Mouse (Mus musculus) C2C12 (cell line): ENCODE results near the gene Adamts12. TPM values are rescaled to one million over a fixed set of nuclear protein-coding genes. Genes with fewer than 3 reads are reported as not detected.

Source experiments
- H3K27me3 ChIP-seq: one replicate; pipeline ENCODE4 v1.6.1; 2011; ENCODE audit not compliant: control insufficient read depth, insufficient read depth, insufficient read length
- H3K36me3 ChIP-seq: one replicate; pipeline ENCODE4 v1.6.1; 2011; ENCODE audit not compliant: control insufficient read depth, insufficient read depth
- H3K4me3 ChIP-seq: one replicate; pipeline ENCODE4 v1.5.1; 2011; ENCODE audit warnings: mild to moderate bottlenecking, control low read depth; ENCODE audit not compliant: poor library complexity, insufficient read depth, severe bottlenecking
- H3K79me2 ChIP-seq: one replicate; pipeline ENCODE4 v1.6.1; 2011; ENCODE audit not compliant: control insufficient read depth, insufficient read depth
- H3K79me3 ChIP-seq: one replicate; pipeline ENCODE4 v1.6.1; 2011; ENCODE audit warnings: low read depth, control low read depth
- H3ac ChIP-seq: one replicate; pipeline ENCODE3; 2011; ENCODE audit warnings: low read depth; ENCODE audit not compliant: control insufficient read depth, insufficient read length
- CEBPB ChIP-seq: IDR thresholded peaks from one replicate; pipeline ENCODE4 v1.6.1; 2011; ENCODE audit warnings: low read depth, mild to moderate bottlenecking, control low read depth, moderate library complexity
- CTCF ChIP-seq: IDR thresholded peaks from one replicate; pipeline ENCODE4 v1.5.1; 2011; ENCODE audit not compliant: control insufficient read depth, insufficient read depth, insufficient read length
- FOSL1 ChIP-seq: IDR thresholded peaks from one replicate; pipeline ENCODE4 v1.8.0; 2011; ENCODE audit warnings: mild to moderate bottlenecking, low read length; ENCODE audit not compliant: poor library complexity, insufficient read depth, severe bottlenecking
- MAX ChIP-seq: IDR thresholded peaks from one replicate; pipeline ENCODE4 v1.6.1; 2011; ENCODE audit warnings: mild to moderate bottlenecking, control low read depth
- MYOD1 ChIP-seq: IDR thresholded peaks from one replicate; pipeline ENCODE4 v1.6.1; 2011; ENCODE audit warnings: low read depth; ENCODE audit not compliant: control insufficient read depth, insufficient read length
- MYOG ChIP-seq: IDR thresholded peaks from one replicate; pipeline ENCODE4 v1.6.1; 2011; ENCODE audit not compliant: control insufficient read depth, insufficient read length; ENCODE audit errors: extremely low read depth
- USF1 ChIP-seq: IDR thresholded peaks from one replicate; pipeline ENCODE4 v1.6.1; 2011; ENCODE audit warnings: low read depth, mild to moderate bottlenecking, control low read depth, moderate library complexity
- polyA plus RNA-seq: library from polyadenylated mRNA; unstranded; fragments of >200 nt; fragmentation: generic; extraction: Trizol; gene quantifications from one replicate; pipeline ENCODE4 v1.2.1, GENCODE M21; 2012; ENCODE audit warnings: missing spikeins

The Adamts12 gene
- polyA plus RNA-seq, 1 experiment = 0.14 TPM

- no peaks in the 10 kb centered on the region for H3K79me3 ChIP-seq
- no peaks in the 10 kb centered on the region for H3K36me3 ChIP-seq
- H3K4me3 ChIP-seq = no peak overlapping the region
- H3ac ChIP-seq = no peak overlapping the region
- no peaks in the 10 kb centered on the region for H3K79me2 ChIP-seq
- peaks cover under 1% of the 10 kb centered on the region for H3K27me3 ChIP-seq
- TF ChIP-seq MAX (peak; percentile 54), MYOG (no peak), FOSL1 (peak; percentile 67), USF1 (no peak), CEBPB (no peak), CTCF (no peak), MYOD1 (no peak)
These were observed 21.8 kb upstream of the Adamts12 start for GRCm38 (mm10) chr15:11042828-11043227.

GRCm38 (mm10) chr15:11053678-11054439 is 10.7 kb upstream of the Adamts12 start:
- H3K79me2 ChIP-seq = no peaks in the 10 kb centered on the region

GRCm38 (mm10) chr15:11054440-11055080 is 10.0 kb upstream of the Adamts12 start:
- Histone ChIP-seq H3K79me2 (no peaks in the 10 kb centered on the region), H3K4me3 (no peak overlapping the region), H3K36me3 (no peaks in the 10 kb centered on the region), H3ac (no peak overlapping the region), H3K27me3 (peaks cover 4% of the 10 kb centered on the region), H3K79me3 (no peaks in the 10 kb centered on the region)
- TF ChIP-seq CTCF (no peak), USF1 (no peak), MYOD1 (no peak), FOSL1 (no peak), MYOG (no peak), MAX (no peak)

More at GRCm38 (mm10) chr15:11053678-11054439, 10.7 kb upstream of the Adamts12 start:
- Histone ChIP-seq H3K36me3 (no peaks in the 10 kb centered on the region), H3K27me3 (peaks cover 4% of the 10 kb centered on the region), H3K79me3 (no peaks in the 10 kb centered on the region), H3K4me3 (no peak overlapping the region), H3ac (no peak overlapping the region)
- TF ChIP-seq MYOD1 (no peak), USF1 (no peak), MYOG (no peak), FOSL1 (no peak)

GRCm38 (mm10) chr15:11062903-11063302 is 1.7 kb upstream of the Adamts12 start:
- no peaks in the 10 kb centered on the region for H3K27me3 ChIP-seq
- no peak overlapping the region for H3ac ChIP-seq
- TF ChIP-seq MYOG (no peak), MAX (no peak), USF1 (no peak), CEBPB (no peak), MYOD1 (no peak), FOSL1 (no peak), CTCF (no peak)
- H3K79me2 ChIP-seq = no peaks in the 10 kb centered on the region
- no peaks in the 10 kb centered on the region for H3K36me3 ChIP-seq
- no peak overlapping the region for H3K4me3 ChIP-seq
- no peaks in the 10 kb centered on the region for H3K79me3 ChIP-seq

- Histone ChIP-seq H3ac (no peak overlapping the region), H3K79me2 (no peaks in the 10 kb centered on the region), H3K27me3 (no peaks in the 10 kb centered on the region), H3K36me3 (no peaks in the 10 kb centered on the region), H3K4me3 (no peak overlapping the region), H3K79me3 (no peaks in the 10 kb centered on the region)
- TF ChIP-seq USF1 = no peak
These were observed 431 bp upstream of the Adamts12 start for GRCm38 (mm10) chr15:11064160-11064557.

GRCm38 (mm10) chr15:11065528-11066171 is 1.1 kb downstream of the Adamts12 start:
- no peaks in the 10 kb centered on the region for H3K79me2 ChIP-seq
- no peaks in the 10 kb centered on the region for H3K79me3 ChIP-seq
- no peaks in the 10 kb centered on the region for H3K36me3 ChIP-seq
- TF ChIP-seq MYOD1 = no peak
- no peak for TF ChIP-seq CTCF
- no peak for TF ChIP-seq FOSL1
- no peak for TF ChIP-seq MAX
- TF ChIP-seq USF1 = no peak
- TF ChIP-seq MYOG = no peak
- no peak for TF ChIP-seq CEBPB
- H3ac ChIP-seq = no peak overlapping the region
- no peaks in the 10 kb centered on the region for H3K27me3 ChIP-seq
- H3K4me3 ChIP-seq = no peak overlapping the region
